Mouse (Mus musculus) MEL (cell line): ENCODE results near the gene Fancc. TPM values are rescaled to one million over a fixed set of nuclear protein-coding genes. Genes with fewer than 3 reads are reported as not detected.

ENCODE experiments used
- DNase-seq: peaks from one replicate; pipeline ENCODE4 v3.0.0; 2011; ENCODE audit warnings: low read depth, low spot score
- H3K27ac ChIP-seq: 2 replicates; pipeline ENCODE4 v1.5.1; 2012; ENCODE audit warnings: low read depth, mild to moderate bottlenecking, control low read depth, low read length, moderate library complexity; ENCODE audit not compliant: control insufficient read depth
- H3K27me3 ChIP-seq, 2 experiments: fragments of 150-350 bp in 1 of 2; sonication (generic) in 1 of 2; 2 replicates each; pipeline ENCODE4 v1.6.1; 2012; ENCODE audit warnings: low read length in 2 of 2, mild to moderate bottlenecking in 2 of 2, improper control_type of control experiment in 1 of 2, moderate library complexity in 1 of 2; ENCODE audit not compliant: insufficient read depth in 2 of 2, control insufficient read depth in 1 of 2
- H3K36me3 ChIP-seq, 2 experiments: 2 replicates each; pipeline ENCODE4 v1.6.1; 2012 to 2014; ENCODE audit warnings: low read length in 2 of 2, improper control_type of control experiment in 1 of 2, inconsistent platforms in 1 of 2, mild to moderate bottlenecking in 1 of 2; ENCODE audit not compliant: insufficient read depth in 2 of 2, control insufficient read depth in 1 of 2
- H3K4me1 ChIP-seq, 2 experiments: fragments of 150-350 bp in 1 of 2; sonication (generic) in 1 of 2; 2 replicates each; pipeline ENCODE4 v1.6.1; 2012; ENCODE audit warnings: low read length in 2 of 2, improper control_type of control experiment in 1 of 2, mild to moderate bottlenecking in 1 of 2; ENCODE audit not compliant: insufficient read depth in 2 of 2, control insufficient read depth in 1 of 2
- H3K4me3 ChIP-seq, 2 experiments: fragments of 150-350 bp in 1 of 2; sonication (generic) in 1 of 2; 2 replicates each; pipeline ENCODE4 v1.5.1; 2012; ENCODE audit warnings: low read depth in 2 of 2, low read length in 2 of 2, mild to moderate bottlenecking in 2 of 2, moderate library complexity in 2 of 2, control low read depth in 1 of 2, improper control_type of control experiment in 1 of 2; ENCODE audit not compliant: control insufficient read depth in 1 of 2, insufficient read depth in 1 of 2
- H3K79me2 ChIP-seq: 2 replicates; pipeline ENCODE4 v1.6.1; 2012; ENCODE audit warnings: mild to moderate bottlenecking, low read length, moderate library complexity; ENCODE audit not compliant: control insufficient read depth, poor library complexity, insufficient read depth
- H3K9ac ChIP-seq: 2 replicates; pipeline ENCODE4 v1.6.1; 2012; ENCODE audit warnings: low read depth, mild to moderate bottlenecking, control low read depth, low read length, moderate library complexity; ENCODE audit not compliant: control insufficient read depth, poor library complexity, severe bottlenecking
- H3K9me3 ChIP-seq: fragments of 150-350 bp; sonication (generic); replicated peaks from 2 replicates; pipeline ENCODE4 v1.6.1; 2012; ENCODE audit warnings: mild to moderate bottlenecking, low read length, improper control_type of control experiment, moderate library complexity; ENCODE audit not compliant: insufficient read depth
- EP300 ChIP-seq, 2 experiments: IDR thresholded peaks; 2 replicates each; pipeline ENCODE4 v1.6.1; 2011; ENCODE audit warnings: improper control_type of control experiment in 2 of 2, low read length in 2 of 2, low read depth in 1 of 2, mild to moderate bottlenecking in 1 of 2
- GATA1 ChIP-seq: IDR thresholded peaks from 2 replicates; pipeline ENCODE4 v1.6.1; 2011; ENCODE audit warnings: low read depth, low read length, improper control_type of control experiment
- KAT2A ChIP-seq: conservative IDR thresholded peaks from 2 replicates; pipeline ENCODE4 v1.6.1; 2012; ENCODE audit warnings: low read depth, low read length, improper control_type of control experiment, inconsistent platforms
- MYC ChIP-seq: IDR thresholded peaks from 2 replicates; pipeline ENCODE4 v1.6.1; 2011; ENCODE audit warnings: low read depth, mild to moderate bottlenecking, low read length, improper control_type of control experiment, moderate library complexity
- NELFE ChIP-seq: IDR thresholded peaks from 2 replicates; pipeline ENCODE4 v1.6.1; 2011; ENCODE audit warnings: low read depth, low read length, improper control_type of control experiment
- RAD21 ChIP-seq: IDR thresholded peaks from 2 replicates; pipeline ENCODE4 v1.6.1; 2011; ENCODE audit warnings: mild to moderate bottlenecking, low read depth, low read length, improper control_type of control experiment
- RCOR1 ChIP-seq: IDR thresholded peaks from 2 replicates; pipeline ENCODE4 v1.6.1; 2012; ENCODE audit warnings: low read depth, mild to moderate bottlenecking, inconsistent platforms, low read length, improper control_type of control experiment
- TCF12 ChIP-seq: IDR thresholded peaks from 2 replicates; pipeline ENCODE4 v1.6.1; 2014; ENCODE audit warnings: low read depth, mild to moderate bottlenecking, inconsistent platforms, low read length, improper control_type of control experiment, moderate library complexity
- USF1 ChIP-seq: IDR thresholded peaks from 2 replicates; pipeline ENCODE4 v1.6.1; 2014; ENCODE audit warnings: low read depth, mild to moderate bottlenecking, inconsistent platforms, low read length, improper control_type of control experiment, moderate library complexity
- USF2 ChIP-seq, 2 experiments: IDR thresholded peaks; 2 replicates each; pipeline ENCODE4 v1.6.1; 2011 to 2012; ENCODE audit warnings: improper control_type of control experiment in 2 of 2, low read length in 2 of 2, borderline replicate concordance in 1 of 2, inconsistent platforms in 1 of 2, low read depth in 1 of 2, mild to moderate bottlenecking in 1 of 2; ENCODE audit not compliant: insufficient read depth in 1 of 2
- ZMIZ1 ChIP-seq: IDR thresholded peaks from 2 replicates; pipeline ENCODE4 v1.6.1; 2012; ENCODE audit warnings: low read depth, mild to moderate bottlenecking, inconsistent platforms, low read length, improper control_type of control experiment, moderate library complexity
- polyA plus RNA-seq, 2 experiments: library from polyadenylated mRNA; stranded (reverse) in 1 of 2; unstranded in 1 of 2; fragments of >175 nt in 1 of 2; fragments of >200 nt in 1 of 2; gene quantifications; 2 replicates each; pipeline versions ENCODE4 v1.2.1 to v1.2.4; 2012; ENCODE audit warnings: low replicate concordance in 2 of 2, low read depth in 1 of 2; ENCODE audit not compliant: insufficient read length in 2 of 2, insufficient read depth in 1 of 2, missing spikeins in 1 of 2
- total RNA-seq: library from RNA; depleted of rRNA; stranded (reverse); fragments of 300-350 nt; gene quantifications from 2 replicates; pipeline ENCODE4 v1.2.3, GENCODE M21; 2012

The Fancc gene
- total and polyA plus RNA-seq, 3 experiments = 4.0 to 5.5 TPM; not detected in 1

DNA sequence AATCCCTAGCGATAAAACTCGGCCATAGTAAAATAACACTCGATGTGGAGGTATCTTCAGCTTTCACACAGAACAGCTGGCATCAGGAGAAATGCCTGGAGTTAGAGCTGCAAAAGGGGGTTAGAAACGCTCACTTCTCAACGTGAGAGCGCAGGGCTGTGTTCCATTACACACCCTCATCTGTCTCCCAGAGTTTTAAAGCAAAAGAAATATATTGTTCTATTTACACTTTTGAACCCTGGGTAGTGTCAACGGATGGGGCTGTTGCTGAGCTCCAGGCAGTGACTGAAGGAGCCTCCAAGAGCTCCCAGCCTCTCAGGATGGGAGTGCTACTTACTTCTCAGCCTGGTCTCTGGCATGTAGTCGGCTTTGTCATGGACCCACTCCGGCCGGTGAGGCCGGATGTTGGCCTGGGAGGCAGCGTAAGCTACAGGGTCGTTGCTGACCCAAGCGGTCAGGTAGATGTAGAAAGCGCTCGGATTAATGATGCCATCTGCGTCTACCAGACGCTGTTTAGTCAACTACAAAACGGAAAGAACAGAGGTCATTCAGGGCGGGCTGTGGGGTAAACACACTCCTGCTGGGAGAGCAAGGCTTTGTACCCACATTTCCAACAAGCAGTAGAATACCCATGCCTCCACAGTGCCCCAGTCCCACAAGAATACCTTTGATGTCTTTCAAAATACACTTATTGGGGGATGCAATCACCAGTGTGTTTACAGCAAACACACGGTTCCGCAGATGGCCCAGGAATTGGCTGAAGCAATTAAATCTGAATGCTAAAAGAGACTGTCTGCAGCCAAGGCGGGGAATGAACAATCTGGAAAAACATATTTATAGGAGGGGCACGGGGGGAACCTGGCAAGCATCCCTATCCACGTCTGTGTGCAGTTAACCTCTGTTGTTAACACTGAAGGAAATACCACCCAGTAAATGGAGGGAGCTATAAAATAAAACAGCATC is 27.8 kb upstream of the Fancc start:
- H3K27ac ChIP-seq = no peak overlapping the region
- H3K4me3 ChIP-seq = no peak overlapping the region
- TF ChIP-seq EP300 (IDR thresholded peaks at IDR 0.05; ENCODE audit: low read depth in 1 of 2, low read length in 2 of 2) (no peak), GATA1 (no peak), RCOR1 (no peak), NELFE (no peak)
- H3K9ac ChIP-seq = no peak overlapping the region
- H3K4me1 ChIP-seq = no peaks in the 10 kb centered on the region
- H3K36me3 ChIP-seq = peaks cover 0 to 27% of the 10 kb centered on the region in 2 experiments; a peak in 2 of 4 replicates
- DNase-seq = no peak
- no peaks in the 10 kb centered on the region for H3K27me3 ChIP-seq
- no peaks in the 10 kb centered on the region for H3K9me3 ChIP-seq
- no peaks in the 10 kb centered on the region for H3K79me2 ChIP-seq

DNA sequence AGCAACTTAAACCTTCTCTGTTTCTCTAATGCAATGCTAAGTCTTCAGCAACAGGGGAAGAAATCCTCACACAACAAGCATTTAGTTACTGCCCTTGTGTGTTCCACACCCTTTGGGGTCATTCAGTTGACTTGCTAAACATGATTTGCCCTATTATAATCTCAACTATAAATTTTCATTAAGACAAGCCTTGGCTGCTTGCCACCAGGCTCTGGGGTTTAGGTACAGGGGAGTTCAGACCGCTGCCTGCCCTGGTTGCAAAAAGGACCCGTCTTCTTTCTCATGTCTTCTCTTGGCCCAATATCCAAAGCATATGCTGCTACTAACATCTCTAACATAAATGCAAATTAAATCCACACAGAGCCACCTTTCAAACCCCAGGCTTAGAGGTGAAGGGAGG is 27.0 kb upstream of the Fancc start:
- Histone ChIP-seq H3K27ac (no peak overlapping the region), H3K9me3 (no peaks in the 10 kb centered on the region), H3K36me3 (peaks cover 0 to 24% of the 10 kb centered on the region in 2 experiments; a peak in 2 of 4 replicates), H3K27me3 (no peaks in the 10 kb centered on the region), H3K79me2 (no peaks in the 10 kb centered on the region), H3K4me3 (no peak overlapping the region), H3K9ac (no peak overlapping the region), H3K4me1 (no peaks in the 10 kb centered on the region)
- no peak for DNase-seq
- no peak for TF ChIP-seq KAT2A

DNA sequence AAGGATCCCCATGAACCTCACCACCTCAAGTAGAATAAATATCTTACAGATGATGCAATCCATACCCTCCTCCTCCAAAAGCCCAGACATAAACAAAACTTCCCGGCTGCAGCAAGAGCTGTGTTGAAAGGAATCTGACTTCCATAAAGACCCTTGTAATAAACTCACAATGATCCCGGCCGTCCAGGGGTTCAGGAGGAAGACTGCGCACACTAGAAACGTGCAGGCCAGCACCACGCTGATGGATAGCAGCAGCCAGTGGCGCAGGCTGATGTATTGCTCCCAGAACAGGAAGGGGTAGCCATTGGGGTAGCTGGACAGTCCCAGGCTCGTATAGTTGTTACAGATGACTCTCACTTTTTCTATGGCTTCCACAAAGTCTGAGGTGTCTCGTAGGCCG is 25.8 kb upstream of the Fancc start:
- no peaks in the 10 kb centered on the region for H3K79me2 ChIP-seq
- H3K27me3 ChIP-seq = no peaks in the 10 kb centered on the region
- no peaks in the 10 kb centered on the region for H3K4me1 ChIP-seq
- no peaks in the 10 kb centered on the region for H3K9me3 ChIP-seq
- no peak for TF ChIP-seq TCF12
- no peak for TF ChIP-seq RAD21
- TF ChIP-seq USF1 = no peak
- TF ChIP-seq USF2 (IDR thresholded peaks at IDR 0.05; ENCODE audit: borderline replicate concordance in 1 of 2, insufficient read depth in 1 of 2, low read depth in 1 of 2, low read length in 2 of 2) = no peak
- no peak for TF ChIP-seq ZMIZ1
- TF ChIP-seq MYC = no peak
- DNase-seq = no peak
- no peak overlapping the region for H3K9ac ChIP-seq
- no peak overlapping the region for H3K4me3 ChIP-seq
- peaks cover 0 to 23% of the 10 kb centered on the region in 2 experiments; a peak in 2 of 4 replicates for H3K36me3 ChIP-seq
- no peak overlapping the region for H3K27ac ChIP-seq
